Mouse (Mus musculus): ENCODE data around the gene Cts8. TPM values are rescaled to one million over a fixed set of nuclear protein-coding genes. Genes with fewer than 3 reads are reported as not detected.

Gene Cts8
- total RNA-seq (2023), result not detected

DNA sequence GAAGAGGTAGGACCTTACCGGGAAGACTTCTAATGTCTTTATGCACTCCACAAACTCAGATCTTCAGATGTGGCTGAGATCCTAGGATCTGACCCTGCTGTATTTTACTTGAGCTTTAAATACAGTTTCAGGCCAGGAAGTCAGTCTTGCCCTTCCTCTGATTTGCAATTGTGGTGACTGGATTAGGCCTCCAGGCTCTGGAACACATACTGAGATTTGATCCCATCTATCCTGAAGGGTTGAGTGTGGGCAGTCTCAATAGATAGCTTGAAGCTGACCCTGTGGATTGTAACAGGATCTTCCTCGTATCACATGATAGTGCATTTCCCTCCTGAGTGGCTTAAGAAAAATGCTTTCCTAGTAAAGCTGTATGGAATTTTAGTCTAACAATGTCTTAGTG lies at the start of gene Cts8:
TSS of gene Cts8 (minus strand) at position 101 of the 400 bp plus-strand sequence.

GRCm38 (mm10) chr13:61288739-61289138 lies 33.6 kb upstream of the Cts8 start, which contains the start of gene Gm49398:
Gm49398 (minus strand) TSS chr13:61288839.

GRCm38 (mm10) chr13:61203310-61203709 lies 51.8 kb downstream of the Cts8 start, which contains the start of gene Cts6:
Cts6 (minus strand) TSS chr13:61203410.

Other genes starting within 250 kb of the Cts8 start
- gene Ctsj, start 249.4 kb downstream of the Cts8 start, total RNA-seq (2023), result not detected
- not detected for gene Ctsq, start 214.7 kb downstream of the Cts8 start, total RNA-seq (2023)
- not detected for gene Ctsr, start 91.1 kb downstream of the Cts8 start, total RNA-seq (2023)
- gene Cts6, start 51.9 kb downstream of the Cts8 start, total RNA-seq (2023), result not detected
- not detected for gene Gm49398, start 33.5 kb upstream of the Cts8 start, total RNA-seq (2023)
- gene Cts7, start 102.8 kb upstream of the Cts8 start, total RNA-seq (2023), result not detected

All from B cell, adult 67 days (primary cell).